Mouse (Mus musculus): ENCODE measurements at regions not wholly inside any gene's neighbourhood (a gene's known extent, or its start where the extent isn't known, plus 50 kb on each side); places are given as distances from the start of the nearest gene placed in this dataset.
A peak's percentile ranks its signal among the peaks of the same experiment; 100 is the strongest.

GRCm38 (mm10) chr16:19848395-19848794, 88.4 kb downstream of the B3gnt5 start:
- H3K4me2 ChIP-seq (ENCODE audit: low read depth): no peak overlapping the region
- peak; percentile 16; the same call in 1 of the 2 replicates for TF ChIP-seq CTCF (IDR thresholded peaks at IDR 0.05; ENCODE audit: low read depth)
- no peak for TF ChIP-seq EP300 (IDR thresholded peaks at IDR 0.05; ENCODE audit: low read depth)
- 5% methylated on average over 1 of the region's 1 CpGs for WGBS (ENCODE audit: insufficient replicate concordance)
- no peaks in the 10 kb centered on the region for H3K36me3 ChIP-seq (replicated peaks; ENCODE audit: control insufficient read depth, insufficient read depth, low read depth)
- no peaks in the 10 kb centered on the region for H3K4me1 ChIP-seq (replicated peaks; ENCODE audit: control insufficient read depth in 2 of 2, insufficient read depth in 2 of 2, low read length in 1 of 2)
- H3K4me3 ChIP-seq (ENCODE audit: insufficient read depth in 1 of 2, low read depth in 2 of 2, low read length in 2 of 2): no peak overlapping the region
- ATAC-seq (ENCODE audit: insufficient read depth) (no peak), DNase-seq (ENCODE audit: low read depth in 3 of 3, low spot score in 3 of 3) (no peak)
- no peak overlapping the region for H3K9ac ChIP-seq (replicated peaks)
- no peak overlapping the region for H3K27ac ChIP-seq
- H3K9me3 ChIP-seq (ENCODE audit: control insufficient read depth, low read length): no peaks in the 10 kb centered on the region
- no peaks in the 10 kb centered on the region for H3K27me3 ChIP-seq (ENCODE audit: control insufficient read depth, insufficient read depth, low read length)

- WGBS (ENCODE audit: insufficient replicate concordance): 65% methylated on average over 5 of the region's 5 CpGs
These were observed 105.3 kb downstream of the B3gnt5 start for GRCm38 (mm10) chr16:19865306-19865705.

GRCm38 (mm10) chr16:19865931-19866330, 105.9 kb downstream of the B3gnt5 start:
- Histone ChIP-seq H3K27me3 (ENCODE audit: control insufficient read depth, insufficient read depth, low read length) (no peaks in the 10 kb centered on the region), H3K4me2 (ENCODE audit: low read depth) (no peak overlapping the region), H3K27ac (no peak overlapping the region), H3K36me3 (replicated peaks; ENCODE audit: control insufficient read depth, insufficient read depth, low read depth) (no peaks in the 10 kb centered on the region), H3K9me3 (ENCODE audit: control insufficient read depth, low read length) (no peaks in the 10 kb centered on the region), H3K9ac (replicated peaks) (no peak overlapping the region), H3K4me3 (ENCODE audit: insufficient read depth in 1 of 2, low read depth in 2 of 2, low read length in 2 of 2) (no peak overlapping the region), H3K4me1 (replicated peaks; ENCODE audit: control insufficient read depth in 2 of 2, insufficient read depth in 2 of 2, low read length in 1 of 2) (no peaks in the 10 kb centered on the region)
- TF ChIP-seq CTCF (IDR thresholded peaks at IDR 0.05; ENCODE audit: low read depth) (no peak), EP300 (IDR thresholded peaks at IDR 0.05; ENCODE audit: low read depth) (no peak)
- no peak for DNase-seq (ENCODE audit: low read depth in 3 of 3, low spot score in 3 of 3)
- no peak for ATAC-seq (ENCODE audit: insufficient read depth)

More at GRCm38 (mm10) chr16:19865306-19865705, 105.3 kb downstream of the B3gnt5 start:
- no peak overlapping the region for H3K4me2 ChIP-seq (ENCODE audit: low read depth)
- H3K27ac ChIP-seq: no peak overlapping the region
- no peaks in the 10 kb centered on the region for H3K27me3 ChIP-seq (ENCODE audit: control insufficient read depth, insufficient read depth, low read length)
- ATAC-seq (ENCODE audit: insufficient read depth): no peak
- TF ChIP-seq CTCF (IDR thresholded peaks at IDR 0.05; ENCODE audit: low read depth): no peak
- no peak for TF ChIP-seq EP300 (IDR thresholded peaks at IDR 0.05; ENCODE audit: low read depth)
- H3K4me3 ChIP-seq (ENCODE audit: insufficient read depth in 1 of 2, low read depth in 2 of 2, low read length in 2 of 2): no peak overlapping the region
- H3K9me3 ChIP-seq (ENCODE audit: control insufficient read depth, low read length): no peaks in the 10 kb centered on the region
- DNase-seq (ENCODE audit: low read depth in 3 of 3, low spot score in 3 of 3): no peak
- no peak overlapping the region for H3K9ac ChIP-seq (replicated peaks)
- no peaks in the 10 kb centered on the region for H3K4me1 ChIP-seq (replicated peaks; ENCODE audit: control insufficient read depth in 2 of 2, insufficient read depth in 2 of 2, low read length in 1 of 2)
- no peaks in the 10 kb centered on the region for H3K36me3 ChIP-seq (replicated peaks; ENCODE audit: control insufficient read depth, insufficient read depth, low read depth)

GRCm38 (mm10) chr16:19869425-19869824, 109.4 kb downstream of the B3gnt5 start:
- H3K9ac ChIP-seq (replicated peaks): no peak overlapping the region
- no peaks in the 10 kb centered on the region for H3K9me3 ChIP-seq (ENCODE audit: control insufficient read depth, low read length)
- H3K4me1 ChIP-seq (replicated peaks; ENCODE audit: control insufficient read depth in 2 of 2, insufficient read depth in 2 of 2, low read length in 1 of 2): no peaks in the 10 kb centered on the region
- H3K27me3 ChIP-seq (ENCODE audit: control insufficient read depth, insufficient read depth, low read length): no peaks in the 10 kb centered on the region
- ATAC-seq (ENCODE audit: insufficient read depth): no peak
- H3K36me3 ChIP-seq (replicated peaks; ENCODE audit: control insufficient read depth, insufficient read depth, low read depth): no peaks in the 10 kb centered on the region
- DNase-seq (ENCODE audit: low read depth in 3 of 3, low spot score in 3 of 3): no peak
- H3K27ac ChIP-seq: no peak overlapping the region
- TF ChIP-seq CTCF (IDR thresholded peaks at IDR 0.05; ENCODE audit: low read depth) (no peak), EP300 (IDR thresholded peaks at IDR 0.05; ENCODE audit: low read depth) (no peak)
- no peak overlapping the region for H3K4me2 ChIP-seq (ENCODE audit: low read depth)
- no peak overlapping the region for H3K4me3 ChIP-seq (ENCODE audit: insufficient read depth in 1 of 2, low read depth in 2 of 2, low read length in 2 of 2)

- WGBS (ENCODE audit: insufficient replicate concordance): 67% methylated on average over 10 of the region's 10 CpGs
- DNase-seq (ENCODE audit: low read depth in 3 of 3, low spot score in 3 of 3): no peak
- H3K27me3 ChIP-seq (ENCODE audit: control insufficient read depth, insufficient read depth, low read length): no peaks in the 10 kb centered on the region
These were observed 105.8 kb downstream of the Klhl6 start for GRCm38 (mm10) chr16:19876861-19877554.

More at GRCm38 (mm10) chr16:19876861-19877554, 105.8 kb downstream of the Klhl6 start:
- H3K4me1 ChIP-seq (replicated peaks; ENCODE audit: control insufficient read depth in 2 of 2, insufficient read depth in 2 of 2, low read length in 1 of 2): no peaks in the 10 kb centered on the region
- H3K9me3 ChIP-seq (ENCODE audit: control insufficient read depth, low read length): no peaks in the 10 kb centered on the region
- ATAC-seq (ENCODE audit: insufficient read depth): no peak
- no peak overlapping the region for H3K27ac ChIP-seq
- H3K36me3 ChIP-seq (replicated peaks; ENCODE audit: control insufficient read depth, insufficient read depth, low read depth): no peaks in the 10 kb centered on the region
- no peak overlapping the region for H3K4me2 ChIP-seq (ENCODE audit: low read depth)
- TF ChIP-seq EP300 (IDR thresholded peaks at IDR 0.05; ENCODE audit: low read depth) (no peak), CTCF (IDR thresholded peaks at IDR 0.05; ENCODE audit: low read depth) (no peak)
- no peak overlapping the region for H3K9ac ChIP-seq (replicated peaks)
- H3K4me3 ChIP-seq (ENCODE audit: insufficient read depth in 1 of 2, low read depth in 2 of 2, low read length in 2 of 2): no peak overlapping the region

Data from liver, embryonic 14.5 days (tissue).